Mouse (Mus musculus): ENCODE data around the gene Kif20b. TPM values are rescaled to one million over a fixed set of nuclear protein-coding genes. Genes with fewer than 3 reads are reported as not detected.

The Kif20b gene
- under 1 TPM; 0.63 to 0.91 TPM for total RNA-seq (2021)
- polyA plus RNA-seq (2012; rRNA removed) = 0.06 and 0.76 TPM in 2 replicates
- long read RNA-seq = 0 reads

DNA sequence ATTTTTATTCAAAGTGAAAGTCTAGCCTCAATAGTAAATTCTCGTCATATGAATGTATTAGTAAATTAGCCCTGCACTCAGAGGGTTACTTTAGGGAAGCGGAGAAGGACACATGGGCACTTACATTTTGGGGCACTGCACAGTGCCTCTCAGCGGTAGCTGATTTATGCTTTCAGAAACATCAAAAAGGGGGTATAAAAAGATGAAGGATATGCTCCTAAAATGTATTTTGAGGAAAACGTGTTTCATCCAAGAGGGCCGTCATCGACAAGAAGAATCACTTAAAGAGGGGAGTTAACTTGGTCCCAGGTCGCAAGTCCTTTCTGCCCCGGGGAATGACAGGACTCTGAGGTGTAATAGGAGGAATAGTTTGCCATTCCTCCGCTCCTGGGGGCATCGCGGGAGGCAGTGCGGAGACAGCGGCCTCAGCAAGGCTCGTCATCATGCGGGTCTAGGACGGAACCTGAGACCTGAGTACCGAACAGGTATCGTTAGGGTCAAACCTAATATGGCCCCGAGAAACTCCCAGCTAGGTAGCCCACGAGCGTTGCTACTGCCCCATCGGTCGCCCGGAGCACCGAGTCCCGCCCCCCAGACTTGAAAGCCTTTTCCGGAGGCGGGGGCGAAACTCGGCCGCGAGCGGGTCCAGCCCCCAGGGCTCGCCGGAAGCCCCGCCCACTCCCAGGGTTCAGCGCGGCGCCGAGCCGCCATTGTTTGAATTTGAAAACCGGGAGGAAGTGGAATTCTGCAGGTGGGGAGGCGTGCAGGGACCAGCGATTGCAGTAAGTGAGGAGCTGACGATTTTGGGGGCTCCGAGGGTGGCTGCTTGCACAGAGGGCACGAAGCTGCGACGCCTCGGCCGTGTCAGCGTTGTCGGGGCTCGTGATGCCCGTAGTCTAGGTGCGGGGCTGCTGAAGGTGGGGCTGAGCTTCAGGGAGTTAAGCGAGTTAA is at the start of gene Kif20b:
Gene Kif20b (plus strand): TSS at position 710 of the 951 bp plus-strand sequence.
- TF ChIP-seq EP300 (IDR thresholded peaks at IDR 0.05; ENCODE audit: insufficient read depth, low read depth, low read length) = 0 out of 2 replicates have a peak, but pooled peaks have one; percentile 12
- TF ChIP-seq CTCF (IDR thresholded peaks at IDR 0.05) = peak; percentile 18; the same call in 1 of the 2 replicates
- TF ChIP-seq POLR2A (IDR thresholded peaks at IDR 0.05; ENCODE audit: insufficient read depth, low read depth, low read length) = peak; percentile 58

DNA sequence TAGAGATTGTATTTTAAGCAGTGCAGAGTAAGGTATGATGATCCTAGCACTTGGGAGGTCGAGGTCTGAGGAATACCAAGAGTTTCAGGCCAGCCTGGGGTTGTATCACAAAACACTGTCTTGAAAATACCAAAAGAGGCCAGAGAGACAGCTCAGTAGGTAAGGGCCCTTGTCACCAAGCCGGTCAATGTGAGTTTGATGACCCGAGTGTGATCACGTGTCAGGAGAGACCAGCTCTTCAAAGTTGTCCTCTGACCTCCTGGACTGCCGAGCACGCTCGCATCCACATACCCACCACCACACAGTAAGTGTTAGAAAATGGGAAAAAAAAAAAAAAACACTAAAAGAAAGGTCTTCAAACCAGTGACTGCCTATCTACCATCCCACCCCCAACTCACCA is 45.5 kb upstream of the Kif20b start:
- Histone ChIP-seq H3K27me3 (ENCODE audit: control insufficient read depth, insufficient read depth, low read length) (no peaks in the 10 kb centered on the region), H3K9ac (ENCODE audit: low read depth, low read length) (no peak overlapping the region), H3K79me2 (replicated peaks; ENCODE audit: control insufficient read depth, insufficient read depth, low read length) (no peaks in the 10 kb centered on the region; the same call in 1 of the 2 replicates), H3K36me3 (ENCODE audit: control insufficient read depth, insufficient read depth, low read length) (no peaks in the 10 kb centered on the region; the same call in 1 of the 2 replicates), H3K27ac (no peak overlapping the region), H3K4me3 (no peak overlapping the region; the same call in 1 of the 2 replicates), H3K4me1 (ENCODE audit: control insufficient read depth, insufficient read depth, low read length) (peaks cover 2% of the 10 kb centered on the region)
- TF ChIP-seq CTCF (IDR thresholded peaks at IDR 0.05) (no peak), POLR2A (IDR thresholded peaks at IDR 0.05; ENCODE audit: insufficient read depth, low read depth, low read length) (no peak), EP300 (IDR thresholded peaks at IDR 0.05; ENCODE audit: insufficient read depth, low read depth, low read length) (no peak)
- intact Hi-C loops (cut with DNase I) = loop anchor here (5.0 kb wide), 1 partner anchor 209 kb away; no protein-coding TSS in a partner anchor
- DNase-seq = no peak
- WGBS = 59% methylated on average over 7 of the region's 7 CpGs

More for the DNA sequence above, at the start of gene Kif20b:
- under 1% methylated on average over 57 of the region's 57 CpGs for WGBS
- Histone ChIP-seq H3K9ac (ENCODE audit: low read depth, low read length) (peak within 1 kb of the TSS; percentile 70), H3K4me1 (ENCODE audit: control insufficient read depth, insufficient read depth, low read length) (no peaks in the 10 kb centered on the region), H3K27me3 (ENCODE audit: control insufficient read depth, insufficient read depth, low read length) (no peaks in the 10 kb centered on the region), H3K27ac (peak within 1 kb of the TSS; percentile 75), H3K36me3 (ENCODE audit: control insufficient read depth, insufficient read depth, low read length) (no peaks in the 10 kb centered on the region), H3K79me2 (replicated peaks; ENCODE audit: control insufficient read depth, insufficient read depth, low read length) (no peaks in the 10 kb centered on the region), H3K4me3 (peak within 1 kb of the TSS; percentile 87)
- intact Hi-C loops (cut with DNase I) = loop anchor here (2.0 kb wide), 3 partner anchors 43 to 251 kb away; partner anchors contain the start of gene Pank1
- peak; percentile 93 to 95 for DNase-seq

DNA sequence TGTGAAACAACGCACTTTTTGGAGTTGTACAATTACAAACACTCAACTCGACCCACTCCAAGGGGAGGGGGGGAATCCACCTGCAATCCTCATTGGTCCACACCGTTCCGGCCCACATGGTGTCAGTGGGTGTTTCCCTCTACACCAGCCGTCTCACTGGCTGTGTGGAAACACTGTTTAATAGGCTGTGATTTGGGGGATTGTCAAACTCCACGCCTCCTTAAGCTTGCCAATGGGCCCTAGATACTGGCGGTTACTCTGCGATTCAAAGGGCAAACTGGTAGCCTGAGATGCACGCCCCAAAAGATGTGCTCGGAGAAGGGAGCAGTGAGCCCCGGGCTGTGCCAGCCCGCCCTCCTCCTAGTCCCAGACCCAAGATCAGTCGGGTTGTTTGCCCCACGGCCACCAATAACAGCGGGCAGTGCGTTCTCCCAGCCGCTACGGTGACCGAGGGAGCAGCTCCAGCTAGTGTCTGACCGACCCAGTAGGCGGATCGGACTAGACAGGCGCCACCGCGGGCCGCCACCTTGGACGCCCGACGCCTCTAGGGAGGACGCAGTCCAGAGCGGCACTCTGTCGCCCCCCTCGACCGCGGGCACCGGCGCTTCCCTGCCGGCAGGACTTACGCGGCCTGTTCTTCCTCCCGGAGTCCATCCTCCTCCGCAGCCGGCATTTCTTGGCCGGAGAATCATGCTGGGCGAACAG is 44.1 kb upstream of the Kif20b start:
- Histone ChIP-seq H3K27me3 (ENCODE audit: control insufficient read depth, insufficient read depth, low read length) (no peaks in the 10 kb centered on the region), H3K36me3 (ENCODE audit: control insufficient read depth, insufficient read depth, low read length) (no peaks in the 10 kb centered on the region; the same call in 1 of the 2 replicates), H3K79me2 (replicated peaks; ENCODE audit: control insufficient read depth, insufficient read depth, low read length) (no peaks in the 10 kb centered on the region; the same call in 1 of the 2 replicates), H3K27ac (peak overlapping the region; percentile 75), H3K4me3 (peak overlapping the region; percentile 94), H3K4me1 (ENCODE audit: control insufficient read depth, insufficient read depth, low read length) (peaks cover 2% of the 10 kb centered on the region), H3K9ac (ENCODE audit: low read depth, low read length) (peak overlapping the region; percentile 96)
- intact Hi-C loops (cut with DNase I) = loop anchor here (1.0 to 5.0 kb wide), 3 partner anchors 43 to 211 kb away; no protein-coding TSS in a partner anchor
- peak; percentile 84 to 90 for DNase-seq
- TF ChIP-seq EP300 (IDR thresholded peaks at IDR 0.05; ENCODE audit: insufficient read depth, low read depth, low read length) = 0 out of 2 replicates have a peak, but pooled peaks have one; percentile 27
- TF ChIP-seq POLR2A (IDR thresholded peaks at IDR 0.05; ENCODE audit: insufficient read depth, low read depth, low read length) = peak; percentile 67
- TF ChIP-seq CTCF (IDR thresholded peaks at IDR 0.05) = peak; percentile 56
- WGBS = 0% methylated on average over 45 of the region's 45 CpGs

DNA sequence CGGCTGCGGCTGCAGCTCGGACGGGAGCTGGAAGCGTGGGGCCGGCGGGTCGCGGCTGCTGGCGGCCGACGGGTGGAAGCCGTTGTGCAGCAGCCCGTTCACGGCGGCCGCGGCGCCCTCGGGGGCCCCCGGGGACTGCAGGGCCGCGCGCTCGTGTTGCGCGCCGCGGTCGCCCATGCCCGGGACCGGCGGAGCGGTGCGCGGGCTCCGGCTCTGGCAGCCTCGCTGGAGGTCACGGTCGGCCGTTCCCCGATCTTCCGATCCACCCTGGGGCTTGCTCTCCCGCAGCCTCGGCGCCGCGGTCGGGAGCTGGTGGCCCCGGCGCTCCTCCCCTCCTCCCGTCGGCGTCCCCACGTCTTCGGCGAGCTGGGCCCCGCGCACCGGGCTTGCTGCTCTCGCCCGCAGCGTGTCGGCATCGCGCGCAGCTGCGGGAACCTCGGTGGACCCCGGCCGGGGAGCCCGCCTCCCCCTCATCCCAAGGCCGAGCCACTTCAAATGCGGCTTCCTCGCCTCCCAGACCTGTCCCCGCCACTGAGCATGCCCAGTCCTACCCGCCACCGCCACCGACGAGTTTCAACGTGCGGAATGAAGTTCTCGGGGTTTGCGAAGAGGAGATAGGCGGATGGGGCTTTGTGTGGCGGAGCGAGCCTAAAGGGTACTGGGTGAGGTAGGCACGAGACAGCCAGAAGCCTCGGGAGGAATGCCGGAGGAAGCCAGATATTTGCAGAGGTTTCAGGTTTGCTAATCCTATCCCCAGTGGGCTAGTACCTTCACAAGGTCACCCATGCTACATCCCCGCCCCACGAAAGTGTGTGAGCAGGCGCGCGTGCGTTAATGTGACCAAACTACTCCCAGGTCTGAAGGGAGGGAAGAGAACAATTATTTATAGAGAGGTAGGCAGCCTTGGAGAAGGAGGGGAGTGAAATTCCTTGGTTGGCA is 43.3 kb upstream of the Kif20b start, which contains the start of gene Pank1:
Gene Pank1 (minus strand): TSS at position 853 of the 939 bp plus-strand sequence.
- intact Hi-C loops (cut with DNase I) = loop anchor here (1.0 to 5.0 kb wide), 3 partner anchors 42 to 212 kb away; no protein-coding TSS in a partner anchor
- H3K9ac ChIP-seq (ENCODE audit: low read depth, low read length) = peak within 1 kb of the TSS; percentile 96
- under 1% methylated on average over 92 of the region's 96 CpGs for WGBS
- H3K27me3 ChIP-seq (ENCODE audit: control insufficient read depth, insufficient read depth, low read length) = no peaks in the 10 kb centered on the region
- no peaks in the 10 kb centered on the region; the same call in 1 of the 2 replicates for H3K36me3 ChIP-seq (ENCODE audit: control insufficient read depth, insufficient read depth, low read length)
- peak; percentile 78 to 81 for DNase-seq
- H3K27ac ChIP-seq = peak within 1 kb of the TSS; percentile 75
- H3K4me3 ChIP-seq = peak within 1 kb of the TSS; percentile 94
- no peaks in the 10 kb centered on the region; the same call in 1 of the 2 replicates for H3K79me2 ChIP-seq (replicated peaks; ENCODE audit: control insufficient read depth, insufficient read depth, low read length)
- TF ChIP-seq POLR2A (IDR thresholded peaks at IDR 0.05; ENCODE audit: insufficient read depth, low read depth, low read length) = peak; percentile 63; the same call in 1 of the 2 replicates
- TF ChIP-seq CTCF (IDR thresholded peaks at IDR 0.05) = no peak
- TF ChIP-seq EP300 (IDR thresholded peaks at IDR 0.05; ENCODE audit: insufficient read depth, low read depth, low read length) = 0 out of 2 replicates have a peak, but pooled peaks have one; percentile 54
- H3K4me1 ChIP-seq (ENCODE audit: control insufficient read depth, insufficient read depth, low read length) = peaks cover 2% of the 10 kb centered on the region
